Mouse (Mus musculus): Measurements from ENCODE around the gene Tmem17. TPM values are rescaled to one million over a fixed set of nuclear protein-coding genes. Genes with fewer than 3 reads are reported as not detected.

Gene Tmem17
- 1 to 10 TPM; 1.0 to 1.8 TPM for polyA plus RNA-seq (2017; shearing (Covaris generic))

GRCm38 (mm10) chr11:22512038-22513001 is at the start of gene Tmem17:
TSS of gene Tmem17 (plus strand) at chr11:22512088.

Other genes starting within 250 kb of the Tmem17 start
- gene Ehbp1, start 169.8 kb upstream of the Tmem17 start, polyA plus RNA-seq (2017; shearing (Covaris generic)), result 1 to 10 TPM in 1 of 2 experiments, under 1 TPM in 1; 0.82 to 1.3 TPM